Mouse (Mus musculus) E14TG2a.4 (cell line): ENCODE results near the gene Tpcn2.

Source experiments
- H3K27me3 ChIP-seq: 2 replicates; pipeline ENCODE4 v1.6.1; 2014; ENCODE audit warnings: low read length, control low read depth; ENCODE audit not compliant: insufficient read depth
- H3K36me3 ChIP-seq: 2 replicates; pipeline ENCODE4 v1.6.1; 2014; ENCODE audit warnings: low read length, control low read depth; ENCODE audit not compliant: insufficient read depth
- H3K4me1 ChIP-seq: replicated peaks from 2 replicates; pipeline ENCODE4 v1.6.1; 2014; ENCODE audit warnings: low read depth, low read length, control low read depth
- H3K4me3 ChIP-seq: replicated peaks from 2 replicates; pipeline ENCODE4 v1.5.1; 2014; ENCODE audit warnings: mild to moderate bottlenecking, low read length
- H3K9me3 ChIP-seq: 2 replicates; pipeline ENCODE4 v1.6.1; 2014; ENCODE audit warnings: low read length, control low read depth
- CTCF ChIP-seq: conservative IDR thresholded peaks from 2 replicates; pipeline ENCODE4 v1.5.1; 2014; ENCODE audit warnings: low read length
- NANOG ChIP-seq: IDR thresholded peaks from 2 replicates; pipeline ENCODE4 v1.6.1; 2014; ENCODE audit warnings: borderline replicate concordance, low read length, mixed read lengths
- POU5F1 ChIP-seq: IDR thresholded peaks from 2 replicates; pipeline ENCODE4 v1.6.1; 2014; ENCODE audit warnings: low read length, borderline replicate concordance

The Tpcn2 gene

DNA sequence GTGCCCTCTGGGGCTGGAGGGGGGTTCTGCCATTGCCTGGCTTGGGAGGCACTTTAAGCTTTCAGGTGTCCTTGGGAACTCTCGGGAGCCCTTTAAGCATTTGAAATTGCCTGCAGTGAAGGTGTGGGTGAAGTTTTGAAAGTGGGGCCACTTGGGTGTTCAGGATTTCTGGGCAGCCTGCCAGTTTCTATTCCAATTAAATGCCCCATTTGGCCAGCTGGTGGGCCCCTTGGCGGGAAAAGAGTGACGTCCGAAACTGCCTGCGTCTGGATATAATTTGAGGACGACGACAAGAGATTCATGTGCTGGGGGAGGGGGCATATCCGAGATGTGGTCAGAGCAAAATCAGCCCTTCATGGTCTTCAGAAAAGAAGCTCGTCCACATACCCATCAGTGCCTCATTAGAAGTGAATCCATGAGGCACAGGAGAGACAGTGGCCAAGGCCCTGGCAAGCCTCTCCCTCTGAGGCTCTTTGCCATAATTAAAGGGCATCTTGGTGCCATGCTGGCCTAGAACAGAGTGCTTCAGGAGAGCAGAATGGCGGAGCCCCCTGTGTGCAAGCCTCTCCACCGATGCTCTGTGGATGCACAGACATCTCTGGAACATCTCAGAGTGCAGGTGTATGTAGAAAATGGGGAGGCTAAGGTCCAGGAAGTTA is 102.3 kb downstream of the Tpcn2 start:
- 0 out of 2 replicates have a peak, but pooled peaks cover 2% of the 10 kb centered on the region for H3K27me3 ChIP-seq
- H3K9me3 ChIP-seq: peaks cover 18% of the 10 kb centered on the region
- H3K4me1 ChIP-seq: peaks cover 31% of the 10 kb centered on the region
- no peaks in the 10 kb centered on the region for H3K36me3 ChIP-seq
- TF ChIP-seq POU5F1: no peak
- TF ChIP-seq CTCF: no peak
- no peak for TF ChIP-seq NANOG
- H3K4me3 ChIP-seq: no peak overlapping the region

DNA sequence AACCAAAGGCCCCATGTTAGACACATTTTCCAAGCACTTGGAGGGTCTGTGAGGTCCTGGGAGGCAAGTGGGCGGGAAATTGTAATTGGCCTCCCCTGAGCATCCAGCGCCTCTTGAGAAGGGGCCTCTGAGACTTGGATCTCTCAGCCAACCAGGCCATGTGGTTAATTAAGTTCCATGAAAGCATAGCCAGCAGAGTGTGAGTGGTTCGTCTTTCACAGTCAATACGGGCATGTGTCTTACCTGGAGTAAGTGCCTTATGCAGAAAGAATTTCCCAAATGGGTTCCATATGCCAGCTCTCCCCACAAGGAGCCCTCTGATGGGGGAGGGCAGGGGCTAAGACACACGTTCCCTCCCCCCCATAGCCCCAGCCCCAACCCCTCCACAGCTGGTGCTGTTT is 104.1 kb downstream of the Tpcn2 start:
- peaks cover 18% of the 10 kb centered on the region for H3K9me3 ChIP-seq
- H3K36me3 ChIP-seq: no peaks in the 10 kb centered on the region
- 0 out of 2 replicates have a peak, but pooled peaks cover 2% of the 10 kb centered on the region for H3K27me3 ChIP-seq
- peaks cover 49% of the 10 kb centered on the region for H3K4me1 ChIP-seq
- H3K4me3 ChIP-seq: no peak overlapping the region
- TF ChIP-seq NANOG (no peak), POU5F1 (no peak), CTCF (no peak)

DNA sequence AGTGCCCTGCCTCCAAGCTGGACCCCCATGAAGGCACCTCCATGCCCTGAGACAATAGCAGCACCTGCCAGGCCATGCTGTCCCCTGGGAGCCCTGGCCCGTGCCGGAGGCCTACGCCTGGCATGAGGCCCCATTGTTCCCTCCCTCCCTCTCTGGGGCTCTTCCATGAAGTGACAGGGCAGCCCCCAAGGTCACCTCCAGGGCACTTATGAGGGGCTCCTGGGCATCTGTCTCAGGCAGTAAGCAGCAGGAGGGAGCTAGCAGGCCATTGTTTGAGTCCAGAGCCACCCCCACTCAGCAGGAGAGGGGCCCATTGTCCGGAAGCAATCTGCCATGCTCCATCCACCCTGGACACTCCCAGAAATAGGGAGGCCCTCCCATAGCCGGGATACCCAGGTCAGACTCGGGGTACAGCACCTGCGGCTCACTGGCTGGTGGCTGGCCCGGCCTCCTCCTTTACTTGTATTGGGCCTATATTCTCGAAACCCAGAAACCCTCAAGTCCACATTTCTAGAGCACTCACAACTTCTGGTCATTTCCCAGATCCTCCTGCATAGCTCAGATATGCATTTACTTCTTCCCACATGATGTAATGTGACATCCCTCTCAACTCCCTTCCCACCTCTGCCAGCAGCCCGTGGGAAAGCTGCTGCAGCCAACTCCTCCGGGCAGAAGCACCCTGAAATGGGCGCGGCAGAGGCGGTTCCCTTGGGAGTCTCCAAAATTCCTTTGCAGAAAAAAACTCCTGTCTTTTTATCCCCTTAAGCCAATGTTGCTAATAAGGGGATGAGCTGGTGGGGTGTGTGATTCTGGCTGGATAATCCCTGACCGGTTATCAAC is 106.8 kb downstream of the Tpcn2 start:
- no peak for TF ChIP-seq NANOG
- H3K4me1 ChIP-seq: peaks cover 73% of the 10 kb centered on the region
- no peaks in the 10 kb centered on the region for H3K27me3 ChIP-seq
- peaks cover 11% of the 10 kb centered on the region for H3K9me3 ChIP-seq
- no peaks in the 10 kb centered on the region for H3K36me3 ChIP-seq
- peak overlapping the region; percentile 59 for H3K4me3 ChIP-seq

DNA sequence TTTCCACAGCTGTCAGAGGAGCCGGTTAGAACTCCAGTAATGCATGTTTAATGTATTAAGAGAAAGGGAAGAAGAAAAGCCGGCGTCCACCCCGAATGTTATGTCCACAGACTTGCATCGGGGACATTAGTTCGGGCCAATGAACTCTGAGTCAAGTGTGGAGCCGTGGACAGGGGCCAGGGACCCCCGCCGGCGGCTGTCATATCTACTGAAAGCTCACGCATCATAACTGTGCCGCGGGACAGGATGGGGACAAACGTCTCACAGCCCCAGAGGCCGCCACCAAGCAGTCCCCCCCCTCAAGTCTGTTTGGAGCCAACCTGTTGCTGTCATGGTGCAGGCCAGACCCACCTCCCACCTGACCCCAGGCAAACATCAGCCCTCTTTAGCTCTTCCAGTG is 110.2 kb downstream of the Tpcn2 start:
- Histone ChIP-seq H3K9me3 (peaks cover 23% of the 10 kb centered on the region), H3K4me3 (peak overlapping the region; percentile 66), H3K36me3 (no peaks in the 10 kb centered on the region), H3K27me3 (no peaks in the 10 kb centered on the region), H3K4me1 (peaks cover 68% of the 10 kb centered on the region)
- TF ChIP-seq NANOG (no peak), POU5F1 (no peak), CTCF (no peak)

DNA sequence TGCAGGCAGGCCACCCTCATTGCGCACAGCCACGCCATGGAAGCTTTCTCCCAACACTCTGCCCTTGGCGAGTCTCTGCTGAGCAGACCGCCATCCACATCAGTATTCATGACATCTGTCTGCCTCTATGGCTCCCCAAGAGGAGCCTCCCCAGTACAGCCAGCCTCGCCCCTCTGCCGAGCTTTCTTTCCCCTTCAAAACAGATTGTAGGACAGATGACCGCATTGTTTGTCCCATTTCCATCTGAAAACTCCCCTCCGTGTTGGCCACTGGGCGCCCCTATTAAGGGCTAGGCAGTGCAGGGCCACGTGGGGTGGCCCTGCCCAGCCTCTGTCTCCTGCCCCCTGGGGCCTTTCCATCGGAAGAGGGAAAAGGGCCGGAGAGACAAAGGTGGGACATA is 110.7 kb downstream of the Tpcn2 start:
- peaks cover 67% of the 10 kb centered on the region for H3K4me1 ChIP-seq
- TF ChIP-seq POU5F1 (no peak), CTCF (no peak), NANOG (no peak)
- H3K36me3 ChIP-seq: no peaks in the 10 kb centered on the region
- H3K27me3 ChIP-seq: 0 out of 2 replicates have a peak, but pooled peaks cover 3% of the 10 kb centered on the region
- H3K4me3 ChIP-seq: peak overlapping the region; percentile 66
- peaks cover 23% of the 10 kb centered on the region for H3K9me3 ChIP-seq

DNA sequence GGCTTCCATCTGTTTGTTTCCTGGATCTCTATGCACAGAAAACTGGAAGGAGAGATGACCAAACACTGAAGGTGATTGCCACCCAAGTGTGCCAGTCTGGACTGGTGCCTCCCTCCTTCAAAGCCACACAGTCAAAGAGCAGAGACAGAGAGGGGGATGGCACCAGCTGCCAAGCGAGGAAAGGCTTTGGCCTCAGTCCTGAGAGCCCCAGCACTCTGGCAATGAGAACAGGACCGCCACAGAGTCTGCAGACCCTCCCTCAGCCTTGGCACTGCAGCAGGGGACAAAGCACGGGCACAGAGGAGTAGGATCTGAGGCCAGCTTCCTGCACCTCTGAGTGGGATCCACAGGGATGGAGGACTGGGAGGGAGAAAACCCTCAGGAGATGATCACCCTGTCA is 114.1 kb downstream of the Tpcn2 start:
- peaks cover 23% of the 10 kb centered on the region for H3K9me3 ChIP-seq
- 0 out of 2 replicates have a peak, but pooled peaks cover 9% of the 10 kb centered on the region for H3K27me3 ChIP-seq
- no peaks in the 10 kb centered on the region for H3K36me3 ChIP-seq
- H3K4me3 ChIP-seq: no peak overlapping the region
- TF ChIP-seq CTCF (no peak), POU5F1 (no peak)
- H3K4me1 ChIP-seq: peaks cover 36% of the 10 kb centered on the region

DNA sequence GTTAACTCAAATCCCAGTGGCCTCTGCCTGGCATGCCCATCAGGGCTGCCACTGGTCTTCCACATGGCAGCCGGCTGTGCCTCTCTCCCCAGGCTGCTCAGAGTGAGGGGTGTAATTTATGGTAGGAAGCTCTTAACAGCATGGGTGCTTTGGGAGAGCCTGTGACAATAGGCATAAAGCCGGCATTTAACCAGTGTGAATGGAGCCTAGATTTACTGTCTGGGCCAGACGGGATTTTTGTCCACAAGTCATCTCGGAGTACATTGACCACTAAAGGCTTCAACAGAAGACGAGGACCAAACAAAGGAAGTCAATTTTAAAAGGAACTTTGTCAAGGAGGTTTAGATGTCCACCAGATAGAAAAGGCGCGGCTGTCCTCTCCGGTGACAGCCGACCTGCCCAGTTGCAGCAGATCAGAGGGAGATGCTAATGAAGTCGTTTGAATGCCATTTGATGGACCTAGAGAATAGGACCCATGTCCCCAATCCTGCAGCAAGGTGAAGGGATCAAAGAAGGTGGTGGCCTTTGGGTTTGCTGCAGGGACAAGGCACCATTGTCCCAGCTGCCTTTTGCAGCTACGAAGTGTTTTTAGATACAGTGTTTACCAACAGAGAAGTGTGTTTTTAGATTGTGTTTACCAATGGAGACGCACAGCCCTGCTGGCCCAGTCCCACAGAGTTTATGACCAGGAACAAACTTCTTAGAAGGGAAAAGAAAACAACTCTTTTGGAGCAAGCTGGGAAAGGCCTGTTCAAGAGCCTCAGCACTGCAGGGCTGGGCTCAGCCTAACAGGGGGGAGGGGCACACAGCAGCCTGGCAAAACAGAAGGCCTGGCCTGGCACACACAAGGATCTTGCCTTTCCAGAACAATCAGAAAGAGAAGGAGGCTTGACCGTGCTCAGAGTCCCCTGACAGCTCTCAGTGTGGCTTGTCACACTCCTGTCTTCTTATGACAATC is 124.2 kb downstream of the Tpcn2 start:
- no peaks in the 10 kb centered on the region for H3K36me3 ChIP-seq
- peaks cover 3% of the 10 kb centered on the region; the same call in 1 of the 2 replicates for H3K27me3 ChIP-seq
- no peak overlapping the region for H3K4me3 ChIP-seq
- peaks cover 40% of the 10 kb centered on the region for H3K4me1 ChIP-seq
- TF ChIP-seq NANOG: no peak
- TF ChIP-seq POU5F1: no peak
- no peak for TF ChIP-seq CTCF
- H3K9me3 ChIP-seq: no peaks in the 10 kb centered on the region

DNA sequence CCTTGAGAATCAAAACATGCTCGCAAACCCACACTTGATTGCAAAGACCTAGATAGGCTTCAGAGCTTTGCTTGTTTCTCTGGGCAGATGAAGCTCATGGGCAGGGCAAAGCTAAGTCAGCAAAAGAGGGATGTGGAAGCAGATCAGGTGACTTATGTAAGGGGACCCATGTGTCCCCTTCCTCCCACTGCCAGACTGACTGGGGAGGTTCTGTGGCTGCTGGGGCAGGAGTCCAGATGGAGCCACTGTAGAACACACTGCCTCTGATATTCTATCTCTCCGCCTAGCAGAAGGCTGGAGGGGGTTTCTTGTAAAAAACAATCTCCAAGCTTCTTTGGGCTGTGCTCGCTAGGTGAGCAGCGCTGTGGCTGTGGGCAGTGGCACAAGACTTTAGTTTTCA is 128.1 kb downstream of the Tpcn2 start:
- no peaks in the 10 kb centered on the region for H3K9me3 ChIP-seq
- no peak overlapping the region for H3K4me3 ChIP-seq
- no peaks in the 10 kb centered on the region; the same call in 1 of the 2 replicates for H3K27me3 ChIP-seq
- no peaks in the 10 kb centered on the region for H3K36me3 ChIP-seq
- peaks cover 29% of the 10 kb centered on the region for H3K4me1 ChIP-seq
- TF ChIP-seq CTCF (no peak), NANOG (no peak), POU5F1 (no peak)
